Mouse (Mus musculus): ENCODE measurements around the gene Ccdc182. TPM values are rescaled to one million over a fixed set of nuclear protein-coding genes. Genes with fewer than 3 reads are reported as not detected.

Ccdc182 gene
- total RNA-seq, 2 experiments from 2014 or later = not detected

DNA sequence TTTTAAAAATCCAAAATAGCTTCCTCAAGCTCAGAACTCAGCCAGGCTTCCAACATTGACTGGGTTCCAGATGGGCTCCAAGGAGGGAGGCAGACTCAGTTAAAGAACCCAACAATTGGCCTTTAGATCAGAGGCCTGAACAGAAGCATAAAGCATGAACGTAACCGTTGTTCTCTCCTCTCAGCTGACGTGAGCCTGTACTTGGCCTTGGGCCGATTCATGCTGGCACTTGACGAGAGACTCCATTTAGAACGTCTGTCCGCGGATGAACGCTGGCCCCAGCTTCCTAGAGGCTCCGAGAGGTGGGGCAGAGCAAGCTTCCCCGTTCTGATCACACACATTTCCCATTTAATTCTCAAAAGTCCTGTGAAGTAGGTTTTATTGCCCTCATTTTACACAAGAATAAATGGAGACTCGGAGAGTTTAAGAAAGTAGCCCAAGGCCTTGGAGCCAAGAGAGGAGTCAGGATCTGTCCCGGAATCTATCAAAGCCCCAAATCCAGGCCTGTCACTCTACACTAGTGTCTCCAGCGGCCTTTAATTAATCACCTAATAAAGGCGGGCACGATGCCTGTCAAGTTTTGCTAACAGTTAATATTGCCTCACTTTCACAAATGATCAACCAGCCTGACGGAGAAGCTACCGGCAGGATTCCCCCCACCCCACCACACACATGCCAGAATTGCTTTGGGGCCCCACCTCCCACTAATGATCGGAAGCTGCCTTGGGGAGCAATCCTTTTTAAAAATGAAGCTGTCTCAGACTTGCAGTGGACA lies 17.1 kb upstream of the Ccdc182 start:
- peak in 1 of 2 experiments; percentile 18 for DNase-seq (ENCODE audit: extremely low spot score in 1 of 2, low spot score in 2 of 2)
- intact Hi-C loops (cut with DNase I) = no loop called here

DNA sequence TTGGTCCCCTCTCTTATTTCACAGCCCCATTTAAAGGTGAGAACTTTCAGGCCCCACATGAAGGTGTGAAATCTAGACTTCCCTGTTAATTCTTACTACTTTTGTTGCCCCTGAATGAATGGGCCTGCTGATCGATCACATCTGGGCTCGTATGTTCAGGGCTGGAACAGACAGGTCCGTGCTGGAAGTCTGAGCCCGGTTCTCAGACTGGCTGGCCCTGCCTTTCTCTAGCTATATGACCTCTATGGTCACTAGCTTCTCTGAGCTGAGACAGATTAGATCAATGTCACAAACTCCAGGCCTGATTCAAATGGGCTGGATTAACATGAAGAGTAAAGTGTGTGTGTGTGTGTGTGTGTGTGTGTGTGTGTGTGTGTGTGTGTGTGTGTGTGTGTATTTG lies 14.9 kb upstream of the Ccdc182 start:
- DNase-seq (ENCODE audit: extremely low spot score in 1 of 2, low spot score in 2 of 2) = no peak
- intact Hi-C loops (cut with DNase I) = no loop called here

DNA sequence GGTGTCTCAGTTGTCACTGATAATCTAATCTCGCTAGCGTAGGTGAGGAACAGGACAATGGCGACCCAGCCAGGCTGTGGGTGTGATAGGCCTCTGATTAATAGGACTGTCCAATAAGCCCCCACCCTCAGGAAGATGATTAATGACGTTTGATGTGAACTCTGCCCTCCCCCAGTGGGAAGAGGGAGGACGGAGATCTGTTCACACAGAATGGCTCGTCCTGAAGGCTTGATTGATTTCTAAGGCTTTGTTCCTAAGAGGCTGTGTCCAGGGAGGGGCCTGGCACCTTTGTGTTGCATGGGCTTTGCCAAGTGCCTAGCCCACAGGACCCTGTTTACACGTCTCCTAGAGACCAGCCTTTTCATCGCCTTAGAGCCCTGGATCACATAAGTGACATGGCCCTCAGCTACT lies 13.4 kb upstream of the Ccdc182 start:
- intact Hi-C loops (cut with DNase I) = loop anchor here (10.0 kb wide), 1 partner anchor 134 kb away; no protein-coding TSS in a partner anchor
- DNase-seq (ENCODE audit: extremely low spot score in 1 of 2, low spot score in 2 of 2) = no peak

DNA sequence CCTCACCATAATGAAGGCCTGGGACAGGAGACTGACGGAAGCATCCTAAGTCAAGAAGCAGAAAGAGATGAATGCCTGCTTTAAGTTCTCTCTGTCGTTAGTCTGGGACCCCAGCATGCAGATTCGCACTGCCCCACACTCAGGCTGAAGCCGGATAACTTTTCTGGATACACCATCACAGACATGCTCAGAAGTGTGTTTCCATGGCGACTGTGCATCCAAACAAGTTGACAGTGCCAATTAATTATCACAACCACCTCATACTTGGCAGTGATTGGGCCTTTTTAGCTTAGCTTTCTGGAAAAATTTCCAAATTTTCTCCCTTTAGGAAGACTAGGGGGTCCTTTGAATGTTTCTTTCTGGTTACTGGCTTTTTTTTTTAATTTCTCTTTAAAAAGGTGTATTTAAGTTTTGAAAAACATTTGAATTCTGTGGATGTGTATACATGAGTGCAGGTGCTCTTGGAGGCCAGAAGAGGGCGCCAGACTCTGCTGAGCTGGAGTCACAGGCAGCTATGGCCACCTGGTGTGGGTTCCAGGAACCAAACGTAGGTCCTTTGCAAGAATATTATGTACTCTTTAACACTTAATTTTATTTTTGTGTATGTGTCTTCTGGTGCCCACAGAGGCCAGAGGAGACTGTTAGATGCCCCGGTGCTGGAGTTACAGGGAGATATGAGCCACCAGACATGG lies 12.3 kb upstream of the Ccdc182 start:
- intact Hi-C loops (cut with DNase I) = loop anchor here (10.0 kb wide), 1 partner anchor 133 kb away; no protein-coding TSS in a partner anchor
- DNase-seq (ENCODE audit: extremely low spot score in 1 of 2, low spot score in 2 of 2) = no peak

DNA sequence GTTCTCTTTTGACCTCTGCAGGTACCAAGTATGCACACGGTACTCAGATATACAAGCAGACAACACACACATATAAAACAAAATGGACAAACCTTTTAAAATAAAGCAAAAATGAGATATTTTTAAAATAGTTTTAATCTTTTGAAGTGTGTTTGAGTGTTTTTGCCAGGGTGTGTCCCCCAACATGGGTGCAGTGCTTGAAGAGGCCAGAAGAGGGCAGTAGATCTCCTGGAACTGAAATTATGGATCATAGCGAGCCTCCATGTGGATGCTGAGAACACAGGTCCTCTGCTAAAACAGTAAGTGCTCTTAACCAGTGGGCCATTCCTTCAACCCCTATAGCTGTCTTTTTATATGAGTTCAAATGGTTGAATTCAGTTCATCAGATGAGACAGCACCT lies 11.3 kb upstream of the Ccdc182 start:
- intact Hi-C loops (cut with DNase I) = loop anchor here (10.0 kb wide), 1 partner anchor 132 kb away; no protein-coding TSS in a partner anchor
- no peak for DNase-seq (ENCODE audit: extremely low spot score in 1 of 2, low spot score in 2 of 2)

DNA sequence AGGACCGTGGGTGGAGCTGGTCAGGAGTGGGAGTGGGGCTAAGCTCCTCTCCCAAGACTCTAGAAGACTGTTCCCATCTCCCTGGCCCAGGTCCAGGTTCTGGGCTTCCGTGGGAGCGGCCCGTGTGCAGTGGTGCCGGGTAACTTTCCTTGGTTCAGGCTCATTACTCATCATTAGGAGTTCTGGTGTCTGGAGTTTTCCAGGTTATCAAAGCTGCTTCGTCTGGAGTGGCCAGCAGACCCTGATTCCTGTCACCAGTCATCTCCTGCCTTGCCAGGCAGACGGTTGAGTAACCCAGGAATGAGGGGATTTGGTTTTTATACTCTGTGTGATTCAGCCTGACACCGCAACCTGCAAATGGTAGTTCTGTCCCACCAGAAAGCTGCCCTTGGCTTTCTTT lies 7.8 kb upstream of the Ccdc182 start:
- intact Hi-C loops (cut with DNase I) = loop anchor here (10.0 kb wide), 1 partner anchor 129 kb away; no protein-coding TSS in a partner anchor
- DNase-seq (ENCODE audit: extremely low spot score in 1 of 2, low spot score in 2 of 2) = no peak

DNA sequence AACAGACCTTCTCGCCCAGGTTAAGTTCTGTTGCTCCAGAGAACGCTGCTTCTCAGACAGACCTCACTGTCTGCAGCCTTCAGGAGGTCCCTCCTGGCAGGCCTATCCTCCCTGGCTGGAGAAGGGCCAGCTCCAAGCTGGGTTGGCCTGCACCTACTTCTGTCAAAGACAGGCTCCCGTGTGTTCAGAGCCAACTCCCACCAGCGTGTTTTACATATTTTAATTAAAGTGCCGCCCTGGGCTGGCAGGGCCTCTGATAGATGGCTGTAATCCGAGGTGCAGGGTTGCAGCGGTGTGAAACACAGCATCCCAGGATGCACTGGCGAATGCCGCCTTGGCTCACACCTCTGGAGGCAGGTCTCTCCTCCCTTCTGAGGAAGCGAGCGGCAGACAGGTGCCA lies 5.5 kb upstream of the Ccdc182 start:
- DNase-seq (ENCODE audit: extremely low spot score in 1 of 2, low spot score in 2 of 2) = peak in 1 of 2 experiments; percentile 18
- intact Hi-C loops (cut with DNase I) = loop anchor here (10.0 kb wide), 1 partner anchor 126 kb away; no protein-coding TSS in a partner anchor

DNA sequence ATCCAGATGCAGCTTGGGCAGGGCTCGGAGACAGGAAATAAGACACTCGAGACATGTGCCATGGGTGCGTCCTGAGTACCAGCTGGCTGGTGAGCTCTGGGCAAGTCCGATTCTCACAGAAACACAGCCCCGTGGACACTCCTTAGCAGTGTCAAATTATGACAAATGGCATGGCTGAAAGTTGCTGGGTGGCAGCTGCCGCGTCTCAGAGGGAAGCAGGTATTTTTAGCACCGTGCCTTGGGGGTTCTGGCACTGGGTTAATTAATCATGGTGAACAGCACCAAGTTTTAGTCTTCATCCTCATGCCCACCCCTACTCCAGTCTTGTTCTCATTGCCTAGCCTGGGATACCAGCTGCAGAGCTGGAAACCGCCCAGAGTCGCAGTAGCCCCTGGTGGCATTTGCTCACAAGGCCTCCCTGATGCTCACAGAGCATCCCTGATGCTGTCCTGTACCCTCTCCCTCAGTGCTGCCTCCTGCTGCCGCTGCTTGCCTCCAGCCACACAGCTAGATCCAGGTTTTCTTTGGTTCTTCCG lies 5.0 kb upstream of the Ccdc182 start:
- DNase-seq (ENCODE audit: extremely low spot score in 1 of 2, low spot score in 2 of 2) = no peak
- intact Hi-C loops (cut with DNase I) = loop anchor here (10.0 kb wide), 1 partner anchor 126 kb away; no protein-coding TSS in a partner anchor

DNA sequence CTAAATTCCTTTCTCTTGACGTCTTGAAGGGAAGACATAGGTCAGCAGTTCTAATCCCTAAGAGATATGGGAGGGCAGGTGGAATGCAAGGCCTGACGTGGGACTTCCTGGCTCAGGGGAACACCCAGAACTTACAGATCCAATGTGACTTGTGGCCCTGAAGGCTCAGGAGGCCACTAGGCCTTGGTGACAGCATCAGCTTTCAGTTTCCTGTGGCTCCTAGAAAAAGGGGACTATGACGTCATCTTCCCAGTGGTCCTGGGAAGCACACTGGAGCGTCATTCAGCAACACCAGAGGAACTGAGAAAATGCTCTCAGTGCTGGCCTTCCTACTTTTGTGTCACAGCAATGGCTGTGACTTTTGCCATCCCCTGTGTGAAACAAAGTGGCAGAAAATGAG lies 2.6 kb upstream of the Ccdc182 start:
- DNase-seq (ENCODE audit: extremely low spot score in 1 of 2, low spot score in 2 of 2) = no peak
- intact Hi-C loops (cut with DNase I) = loop anchor here (10.0 kb wide), 1 partner anchor 104 kb away; no protein-coding TSS in a partner anchor

DNA sequence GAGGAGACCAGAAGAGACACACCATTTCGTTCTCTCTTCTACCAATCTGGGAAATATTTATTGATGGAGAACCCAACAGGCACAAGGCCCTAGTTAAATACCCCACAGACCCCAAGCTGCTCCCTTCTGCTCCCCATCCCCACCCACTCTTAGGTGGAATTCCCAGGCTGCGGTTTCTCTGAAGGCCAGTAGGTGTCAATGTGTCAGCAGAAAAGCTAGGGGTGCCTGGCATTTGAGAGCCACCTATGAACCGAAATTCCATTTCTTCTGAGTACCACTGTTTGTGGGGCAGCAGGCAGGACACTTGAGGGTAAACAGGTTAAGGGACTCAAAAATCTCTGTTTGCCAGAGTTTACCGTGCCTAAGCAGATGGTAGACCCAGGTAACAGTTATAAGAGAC lies 2.2 kb upstream of the Ccdc182 start:
- peak in 1 of 2 experiments; percentile 38 for DNase-seq (ENCODE audit: extremely low spot score in 1 of 2, low spot score in 2 of 2)
- intact Hi-C loops (cut with DNase I) = loop anchor here (10.0 kb wide), 1 partner anchor 103 kb away; no protein-coding TSS in a partner anchor

DNA sequence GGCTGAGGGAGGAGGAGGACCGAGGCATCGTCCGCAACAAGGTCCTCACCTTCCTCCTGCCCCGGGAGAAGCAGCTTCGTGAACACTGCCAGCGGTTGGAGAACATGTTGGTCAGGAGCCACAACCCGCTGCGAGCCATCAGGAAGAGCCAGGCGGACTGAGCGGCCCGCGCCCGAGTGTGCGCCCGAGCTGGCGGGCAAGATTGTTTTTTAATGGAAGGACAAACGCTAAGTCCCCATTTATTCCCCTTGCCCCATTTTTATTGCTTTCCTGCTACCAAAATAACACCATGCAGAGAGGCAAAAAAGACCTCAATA lies 494 bp downstream of the Ccdc182 start:
- no peak for DNase-seq (ENCODE audit: extremely low spot score in 1 of 2, low spot score in 2 of 2)
- intact Hi-C loops (cut with DNase I) = loop anchor here (10.0 kb wide), 1 partner anchor 100 kb away; no protein-coding TSS in a partner anchor

DNA sequence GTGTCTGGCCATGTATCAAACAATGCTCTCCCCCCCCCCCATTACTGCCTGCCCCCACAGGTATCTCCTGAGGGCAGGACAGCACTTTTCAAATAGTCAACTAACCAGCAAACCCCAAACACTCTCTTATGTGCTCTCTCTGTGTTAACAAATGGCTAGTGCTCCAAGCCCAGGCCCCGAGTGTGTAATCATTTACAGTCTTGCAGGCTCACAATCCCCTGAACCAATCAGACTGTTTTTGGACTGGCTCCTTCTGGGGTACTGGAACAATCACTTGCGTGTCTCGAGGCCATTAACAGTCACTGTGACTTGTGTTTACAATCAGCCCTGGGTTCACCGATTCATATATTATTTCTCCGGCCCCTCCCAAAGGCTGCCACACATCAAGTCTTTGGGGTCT lies 1.4 kb downstream of the Ccdc182 start:
- no peak for DNase-seq (ENCODE audit: extremely low spot score in 1 of 2, low spot score in 2 of 2)
- intact Hi-C loops (cut with DNase I) = loop anchor here (10.0 kb wide), 1 partner anchor 100 kb away; no protein-coding TSS in a partner anchor

DNA sequence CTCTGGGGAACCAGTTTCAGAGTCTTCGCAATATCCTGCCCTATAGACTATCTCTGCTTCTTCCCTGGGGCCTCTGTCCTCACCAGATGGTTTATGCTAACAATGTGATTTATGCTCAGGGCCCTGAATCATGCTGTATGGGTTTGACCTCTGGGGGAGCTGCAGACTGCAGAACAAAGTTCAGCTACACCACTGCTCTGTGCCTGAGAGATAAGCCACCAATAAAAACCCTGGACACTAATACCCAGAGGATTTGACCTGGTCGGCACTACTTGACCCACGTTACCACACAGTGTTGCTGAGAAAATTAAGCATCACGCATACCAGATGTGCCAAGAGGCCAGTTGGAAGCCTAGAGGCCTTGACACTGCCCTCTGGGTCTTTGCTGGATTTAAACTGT lies 3.7 kb downstream of the Ccdc182 start:
- intact Hi-C loops (cut with DNase I) = loop anchor here (10.0 kb wide), 1 partner anchor 97 kb away; no protein-coding TSS in a partner anchor
- DNase-seq (ENCODE audit: extremely low spot score in 1 of 2, low spot score in 2 of 2) = no peak

DNA sequence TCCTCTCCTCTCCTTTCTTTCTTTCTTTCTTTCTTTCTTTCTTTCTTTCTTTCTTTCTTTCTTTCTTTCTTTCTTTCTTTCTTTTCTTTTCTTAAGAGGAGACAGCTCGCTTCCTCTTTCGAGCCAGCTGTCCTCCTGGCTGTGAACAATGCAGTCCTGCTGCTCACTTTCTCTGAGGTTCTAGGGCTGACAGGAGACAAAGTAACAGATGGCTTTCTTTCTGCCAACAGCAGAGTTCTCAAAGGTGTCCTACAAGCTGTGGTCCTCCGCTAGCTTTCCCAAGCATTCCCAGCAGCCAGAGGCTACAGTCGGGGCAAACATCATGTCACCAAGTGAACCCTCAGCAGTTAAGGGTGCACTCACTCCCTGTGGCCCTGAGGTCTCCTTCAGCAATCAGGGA lies 5.5 kb downstream of the Ccdc182 start:
- DNase-seq (ENCODE audit: extremely low spot score in 1 of 2, low spot score in 2 of 2) = no peak
- intact Hi-C loops (cut with DNase I) = loop anchor here (10.0 kb wide), 1 partner anchor 95 kb away; no protein-coding TSS in a partner anchor

DNA sequence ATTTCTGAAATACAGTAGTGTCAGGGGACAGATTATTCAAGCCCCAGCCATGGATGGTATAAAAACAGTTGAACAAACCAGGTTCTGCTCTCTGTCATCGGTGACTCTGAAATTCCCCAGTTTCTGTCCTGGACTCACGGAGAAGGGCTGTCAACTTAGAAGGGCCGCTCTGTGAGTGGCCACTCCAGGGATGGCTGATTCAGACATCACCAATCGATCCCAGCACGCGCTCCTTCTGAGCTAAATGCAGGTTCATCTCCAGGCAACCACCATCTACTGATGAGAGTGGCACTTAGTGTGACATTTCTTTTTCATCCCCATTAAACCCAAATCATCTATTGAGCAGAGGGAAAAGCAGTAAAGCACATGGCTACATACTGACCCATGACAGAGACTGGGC lies 7.8 kb downstream of the Ccdc182 start:
- DNase-seq (ENCODE audit: extremely low spot score in 1 of 2, low spot score in 2 of 2) = peak in 1 of 2 experiments; percentile 45
- intact Hi-C loops (cut with DNase I) = no loop called here

DNA sequence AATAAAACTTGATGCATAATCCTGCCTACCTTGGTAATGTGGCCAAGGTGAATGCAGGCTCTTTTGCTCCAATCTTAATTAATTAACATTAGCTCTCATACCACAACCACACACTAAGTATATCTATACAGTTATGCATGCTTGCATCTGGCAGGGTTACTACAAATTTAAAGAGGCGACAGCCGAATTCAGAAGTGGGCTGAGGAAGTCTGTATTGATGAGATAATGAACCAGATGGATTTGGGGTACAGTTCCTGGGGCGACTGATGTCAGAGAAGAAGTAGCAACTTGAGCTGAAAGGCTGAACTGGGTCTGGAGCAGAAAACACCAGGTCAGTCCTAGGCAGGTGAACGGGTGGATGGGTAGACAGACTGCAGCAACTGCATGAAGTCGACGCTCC lies 11.9 kb downstream of the Ccdc182 start:
- DNase-seq (ENCODE audit: extremely low spot score in 1 of 2, low spot score in 2 of 2) = no peak
- intact Hi-C loops (cut with DNase I) = no loop called here

DNA sequence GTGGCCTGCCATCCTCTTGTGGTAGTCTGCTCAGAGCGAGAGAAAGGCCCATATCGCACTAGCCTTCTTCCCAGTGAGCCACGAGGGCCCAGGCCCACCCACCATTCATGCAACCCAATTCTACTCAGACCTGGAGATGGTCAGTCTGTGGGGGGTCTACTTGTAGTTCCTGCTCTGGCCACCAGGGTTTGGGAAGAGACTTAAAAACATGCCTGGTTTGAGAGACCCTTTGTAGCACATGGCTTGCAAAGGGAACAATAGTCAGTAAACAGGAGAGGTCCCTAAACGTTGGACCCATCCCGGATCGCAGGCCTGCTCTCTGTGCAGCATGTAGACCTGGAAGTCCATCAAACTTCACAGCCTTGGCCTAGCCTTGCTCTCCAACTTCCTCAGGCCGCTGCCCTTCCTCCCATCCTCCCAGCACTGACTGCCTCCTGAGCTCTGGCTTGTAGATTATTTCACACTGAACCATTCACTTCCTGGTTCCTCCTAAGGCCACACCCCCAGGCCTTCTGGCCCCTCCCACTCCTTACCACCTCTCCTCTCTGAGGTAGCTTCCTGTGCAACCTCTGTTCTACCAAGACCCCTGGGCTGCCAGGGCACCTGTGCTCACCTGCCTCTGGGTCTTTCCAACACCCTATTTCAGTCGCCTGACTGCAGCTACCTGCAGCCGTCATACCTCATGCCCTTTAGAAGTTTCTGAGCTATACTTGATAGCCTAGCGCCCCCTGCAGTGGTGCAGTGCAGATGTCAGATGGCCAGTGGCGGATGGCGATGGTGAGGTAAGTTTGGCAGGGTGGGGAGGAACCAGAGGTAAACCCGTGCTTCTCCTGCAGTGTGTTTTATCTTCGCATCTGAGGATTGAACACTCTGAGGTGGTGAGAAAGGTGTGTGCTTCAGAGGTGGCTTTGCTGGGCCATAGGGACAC lies 14.0 kb downstream of the Ccdc182 start:
- DNase-seq (ENCODE audit: extremely low spot score in 1 of 2, low spot score in 2 of 2) = no peak
- intact Hi-C loops (cut with DNase I) = no loop called here

DNA sequence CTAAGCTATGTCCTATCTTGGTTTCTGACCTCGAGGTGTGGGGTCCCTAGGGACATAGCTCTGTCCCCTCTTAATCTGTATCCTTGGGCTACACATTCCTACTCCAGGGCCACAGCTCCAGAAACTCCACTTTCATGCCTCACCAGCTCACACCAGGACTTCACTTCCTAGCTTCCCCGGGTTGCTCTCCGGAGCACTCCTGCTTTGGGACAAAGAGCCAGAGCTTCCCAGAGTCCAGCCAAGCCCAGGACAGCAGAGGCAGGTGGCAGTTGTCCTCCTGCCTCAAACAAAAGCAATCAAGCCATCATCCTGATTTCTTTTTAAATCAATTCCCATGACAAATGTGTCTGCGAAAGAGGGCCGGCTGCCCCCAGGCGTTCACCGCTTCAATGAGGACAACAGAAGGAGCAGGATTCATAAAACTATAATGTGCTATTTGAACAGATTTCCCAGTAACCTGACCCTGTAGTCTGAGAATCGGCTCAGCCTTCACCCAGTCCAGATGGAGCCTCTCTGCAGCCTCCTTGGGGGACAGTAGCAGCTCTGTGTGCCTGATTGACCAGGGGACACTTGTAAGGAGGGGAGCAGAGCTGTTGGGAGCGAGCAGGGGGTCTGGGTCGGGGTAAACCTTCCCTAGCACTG lies 15.3 kb downstream of the Ccdc182 start:
- DNase-seq (ENCODE audit: extremely low spot score in 1 of 2, low spot score in 2 of 2) = no peak
- intact Hi-C loops (cut with DNase I) = no loop called here

All from left cerebral cortex, postnatal 10 days (tissue).